Mouse (Mus musculus) testis, adult 2 months (tissue): ENCODE measurements at regions not wholly inside any gene's neighbourhood (a gene's known extent, or its start where the extent isn't known, plus 50 kb on each side); places are given as distances from the start of the nearest gene placed in this dataset.

Experiments used
- H3K27ac ChIP-seq: fragments of 200-500 bp; 2 replicates; pipeline ENCODE4 v1.5.1; 2012; ENCODE audit warnings: low read depth, low read length; ENCODE audit not compliant: control insufficient read depth, insufficient read depth
- H3K27me3 ChIP-seq: fragments of 200-500 bp; 2 replicates; pipeline ENCODE4 v1.6.1; 2012; ENCODE audit warnings: mild to moderate bottlenecking, low read length, moderate library complexity; ENCODE audit not compliant: control insufficient read depth, insufficient read depth
- H3K36me3 ChIP-seq: fragments of 200-500 bp; 2 replicates; pipeline ENCODE4 v1.6.1; 2012; ENCODE audit warnings: mild to moderate bottlenecking, low read length; ENCODE audit not compliant: control insufficient read depth, insufficient read depth
- H3K4me1 ChIP-seq: fragments of 200-500 bp; 2 replicates; pipeline ENCODE4 v1.6.1; 2012; ENCODE audit warnings: low read length; ENCODE audit not compliant: control insufficient read depth, insufficient read depth
- H3K4me3 ChIP-seq: fragments of 200-500 bp; 2 replicates; pipeline ENCODE4 v1.5.1; 2012; ENCODE audit warnings: low read depth, mild to moderate bottlenecking, low read length, moderate library complexity, mixed read lengths; ENCODE audit not compliant: control insufficient read depth
- CTCF ChIP-seq: fragments of 200-500 bp; IDR thresholded peaks from 2 replicates; pipeline ENCODE4 v1.5.1; 2012; ENCODE audit warnings: low read depth, mild to moderate bottlenecking, inconsistent platforms, low read length, moderate library complexity; ENCODE audit not compliant: control insufficient read depth, insufficient read depth, insufficient replicate concordance
- POLR2A ChIP-seq: fragments of 200-500 bp; IDR thresholded peaks from 2 replicates; pipeline ENCODE4 v1.6.1; 2012; ENCODE audit warnings: low read depth, mild to moderate bottlenecking, inconsistent platforms, low read length, moderate library complexity; ENCODE audit not compliant: control insufficient read depth

DNA sequence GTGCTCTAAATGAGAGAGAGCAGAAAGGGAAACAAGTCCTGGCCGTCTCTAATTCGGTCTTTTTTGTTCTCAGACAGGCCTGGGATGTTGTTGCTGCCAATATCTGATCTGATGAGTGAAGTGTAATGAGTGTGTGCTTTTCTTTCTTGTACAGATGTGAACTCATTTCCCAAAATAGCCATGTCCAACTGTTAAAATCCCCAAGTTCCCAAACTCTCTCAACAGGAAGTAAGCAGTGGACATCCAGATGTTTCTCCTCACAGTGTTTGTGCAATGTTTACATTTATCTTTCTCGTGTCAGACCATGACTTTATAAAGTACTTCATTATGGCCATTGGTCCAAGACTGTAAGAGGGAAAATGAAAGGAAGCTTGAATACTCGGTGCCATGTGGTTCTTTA, 161.5 kb downstream of the Tm2d1 start:
- no peak overlapping the region for H3K27ac ChIP-seq
- H3K4me3 ChIP-seq = no peak overlapping the region
- no peaks in the 10 kb centered on the region for H3K4me1 ChIP-seq
- no peaks in the 10 kb centered on the region for H3K36me3 ChIP-seq
- TF ChIP-seq POLR2A (no peak), CTCF (no peak)
- H3K27me3 ChIP-seq = no peaks in the 10 kb centered on the region

DNA sequence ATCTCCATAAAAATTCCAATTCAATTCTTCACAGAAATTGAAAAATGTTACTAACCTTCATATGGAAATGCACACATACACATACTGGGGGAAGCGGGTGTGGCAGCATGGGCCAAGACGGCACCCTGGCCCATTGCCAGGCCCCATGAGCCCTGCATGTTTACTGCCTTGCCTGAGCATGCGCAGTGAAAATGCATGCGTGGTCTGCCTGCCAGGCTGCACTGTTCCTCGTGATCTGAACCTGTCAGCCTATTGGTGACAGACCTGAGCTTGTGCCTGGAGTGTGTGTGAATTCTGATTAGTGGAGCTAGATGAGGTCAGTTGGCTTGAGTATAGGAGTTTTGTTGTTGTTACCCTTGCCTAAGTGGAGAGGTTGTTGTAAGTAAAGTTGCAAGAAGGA, 167.9 kb downstream of the Tm2d1 start:
- H3K27ac ChIP-seq = no peak overlapping the region
- H3K36me3 ChIP-seq = no peaks in the 10 kb centered on the region
- H3K4me1 ChIP-seq = no peaks in the 10 kb centered on the region
- H3K4me3 ChIP-seq = no peak overlapping the region
- H3K27me3 ChIP-seq = no peaks in the 10 kb centered on the region
- TF ChIP-seq CTCF = no peak
- no peak for TF ChIP-seq POLR2A

GRCm38 (mm10) chr4:98207446-98207845, 175.7 kb downstream of the Tm2d1 start:
- Histone ChIP-seq H3K27ac (no peak overlapping the region), H3K27me3 (no peaks in the 10 kb centered on the region), H3K36me3 (no peaks in the 10 kb centered on the region), H3K4me3 (no peak overlapping the region), H3K4me1 (no peaks in the 10 kb centered on the region)
- no peak for TF ChIP-seq POLR2A
- TF ChIP-seq CTCF = no peak

GRCm38 (mm10) chr4:98206245-98206970, 176.7 kb downstream of the Tm2d1 start:
- Histone ChIP-seq H3K27ac (no peak overlapping the region), H3K4me1 (no peaks in the 10 kb centered on the region), H3K36me3 (no peaks in the 10 kb centered on the region), H3K4me3 (no peak overlapping the region), H3K27me3 (no peaks in the 10 kb centered on the region)
- TF ChIP-seq CTCF (no peak), POLR2A (no peak)

DNA sequence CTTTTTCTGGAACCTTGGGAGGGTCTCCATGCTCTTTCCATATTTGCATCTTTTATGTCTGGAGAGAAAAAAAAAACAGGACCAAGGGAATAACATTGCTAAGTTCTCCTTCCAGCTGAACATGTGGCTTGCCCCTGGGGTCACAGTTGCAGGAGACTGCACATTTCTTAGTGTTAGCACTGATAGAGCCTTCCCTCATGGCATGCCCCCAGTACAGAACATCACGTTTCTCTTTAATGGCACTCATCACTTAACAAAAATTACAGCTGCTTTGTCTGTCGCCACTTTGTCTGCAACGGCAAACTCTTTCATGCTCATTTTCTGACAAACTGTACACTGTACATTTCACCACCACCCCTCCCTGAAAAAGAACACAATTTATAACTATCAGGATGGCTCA, 180.0 kb downstream of the Tm2d1 start:
- Histone ChIP-seq H3K27me3 (no peaks in the 10 kb centered on the region), H3K36me3 (no peaks in the 10 kb centered on the region), H3K4me3 (no peak overlapping the region), H3K27ac (no peak overlapping the region), H3K4me1 (no peaks in the 10 kb centered on the region)
- TF ChIP-seq CTCF = no peak

GRCm38 (mm10) chr4:98202232-98202631, 180.9 kb downstream of the Tm2d1 start:
- no peaks in the 10 kb centered on the region for H3K4me1 ChIP-seq
- no peaks in the 10 kb centered on the region for H3K36me3 ChIP-seq
- TF ChIP-seq CTCF = no peak
- no peak for TF ChIP-seq POLR2A
- H3K4me3 ChIP-seq = no peak overlapping the region
- H3K27me3 ChIP-seq = no peaks in the 10 kb centered on the region
- H3K27ac ChIP-seq = no peak overlapping the region

DNA sequence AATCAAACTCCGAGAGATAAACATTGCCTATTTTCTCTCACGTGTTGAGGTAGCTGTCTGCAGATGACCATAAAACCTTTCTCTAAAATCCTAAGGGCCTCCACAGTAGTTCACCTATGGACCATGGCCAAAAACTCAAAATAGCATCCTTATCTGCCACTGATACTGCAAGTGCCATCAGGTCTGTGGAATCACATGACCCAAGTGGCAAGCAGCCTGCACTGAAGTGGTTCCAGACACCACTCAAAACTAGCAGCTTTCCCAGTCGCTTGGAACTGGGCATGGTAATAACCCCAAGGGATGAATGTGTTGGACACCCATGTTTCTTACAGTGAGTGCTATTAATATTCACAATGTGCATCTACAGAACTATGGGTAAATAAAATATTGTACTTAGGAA, 182.0 kb downstream of the Tm2d1 start:
- Histone ChIP-seq H3K4me1 (no peaks in the 10 kb centered on the region), H3K4me3 (no peak overlapping the region), H3K36me3 (no peaks in the 10 kb centered on the region), H3K27me3 (no peaks in the 10 kb centered on the region), H3K27ac (no peak overlapping the region)
- no peak for TF ChIP-seq CTCF
- no peak for TF ChIP-seq POLR2A

GRCm38 (mm10) chr4:98200701-98201100, 182.4 kb downstream of the Tm2d1 start:
- no peak overlapping the region for H3K4me3 ChIP-seq
- TF ChIP-seq POLR2A = no peak
- TF ChIP-seq CTCF = no peak
- H3K27me3 ChIP-seq = no peaks in the 10 kb centered on the region
- no peak overlapping the region for H3K27ac ChIP-seq
- H3K4me1 ChIP-seq = no peaks in the 10 kb centered on the region
- H3K36me3 ChIP-seq = no peaks in the 10 kb centered on the region
